Mouse (Mus musculus) MEL (cell line): ENCODE measurements at regions not wholly inside any gene's neighbourhood (a gene's known extent, or its start where the extent isn't known, plus 50 kb on each side); places are given as distances from the start of the nearest gene placed in this dataset.

Experiments used
- DNase-seq: peaks from one replicate; pipeline ENCODE4 v3.0.0; 2011; ENCODE audit warnings: low read depth, low spot score
- H3K27ac ChIP-seq: 2 replicates; pipeline ENCODE4 v1.5.1; 2012; ENCODE audit warnings: low read depth, mild to moderate bottlenecking, control low read depth, low read length, moderate library complexity; ENCODE audit not compliant: control insufficient read depth
- H3K27me3 ChIP-seq, 2 experiments: fragments of 150-350 bp in 1 of 2; sonication (generic) in 1 of 2; 2 replicates each; pipeline ENCODE4 v1.6.1; 2012; ENCODE audit warnings: low read length in 2 of 2, mild to moderate bottlenecking in 2 of 2, improper control_type of control experiment in 1 of 2, moderate library complexity in 1 of 2; ENCODE audit not compliant: insufficient read depth in 2 of 2, control insufficient read depth in 1 of 2
- H3K36me3 ChIP-seq, 2 experiments: 2 replicates each; pipeline ENCODE4 v1.6.1; 2012 to 2014; ENCODE audit warnings: low read length in 2 of 2, improper control_type of control experiment in 1 of 2, inconsistent platforms in 1 of 2, mild to moderate bottlenecking in 1 of 2; ENCODE audit not compliant: insufficient read depth in 2 of 2, control insufficient read depth in 1 of 2
- H3K4me1 ChIP-seq, 2 experiments: fragments of 150-350 bp in 1 of 2; sonication (generic) in 1 of 2; 2 replicates each; pipeline ENCODE4 v1.6.1; 2012; ENCODE audit warnings: low read length in 2 of 2, improper control_type of control experiment in 1 of 2, mild to moderate bottlenecking in 1 of 2; ENCODE audit not compliant: insufficient read depth in 2 of 2, control insufficient read depth in 1 of 2
- H3K4me3 ChIP-seq, 2 experiments: fragments of 150-350 bp in 1 of 2; sonication (generic) in 1 of 2; 2 replicates each; pipeline ENCODE4 v1.5.1; 2012; ENCODE audit warnings: low read depth in 2 of 2, low read length in 2 of 2, mild to moderate bottlenecking in 2 of 2, moderate library complexity in 2 of 2, control low read depth in 1 of 2, improper control_type of control experiment in 1 of 2; ENCODE audit not compliant: control insufficient read depth in 1 of 2, insufficient read depth in 1 of 2
- H3K79me2 ChIP-seq: 2 replicates; pipeline ENCODE4 v1.6.1; 2012; ENCODE audit warnings: mild to moderate bottlenecking, low read length, moderate library complexity; ENCODE audit not compliant: control insufficient read depth, poor library complexity, insufficient read depth
- H3K9ac ChIP-seq: 2 replicates; pipeline ENCODE4 v1.6.1; 2012; ENCODE audit warnings: low read depth, mild to moderate bottlenecking, control low read depth, low read length, moderate library complexity; ENCODE audit not compliant: control insufficient read depth, poor library complexity, severe bottlenecking
- H3K9me3 ChIP-seq: fragments of 150-350 bp; sonication (generic); replicated peaks from 2 replicates; pipeline ENCODE4 v1.6.1; 2012; ENCODE audit warnings: mild to moderate bottlenecking, low read length, improper control_type of control experiment, moderate library complexity; ENCODE audit not compliant: insufficient read depth
- BHLHE40 ChIP-seq: IDR thresholded peaks from 2 replicates; pipeline ENCODE4 v1.6.1; 2012; ENCODE audit warnings: low read depth, mild to moderate bottlenecking, inconsistent platforms, low read length, improper control_type of control experiment, borderline replicate concordance
- EP300 ChIP-seq, 2 experiments: IDR thresholded peaks; 2 replicates each; pipeline ENCODE4 v1.6.1; 2011; ENCODE audit warnings: improper control_type of control experiment in 2 of 2, low read length in 2 of 2, low read depth in 1 of 2, mild to moderate bottlenecking in 1 of 2
- ETS1 ChIP-seq: IDR thresholded peaks from 2 replicates; pipeline ENCODE4 v1.6.1; 2012; ENCODE audit warnings: low read depth, mild to moderate bottlenecking, inconsistent platforms, low read length, improper control_type of control experiment, moderate library complexity
- GABPA ChIP-seq: IDR thresholded peaks from 2 replicates; pipeline ENCODE4 v1.6.1; 2012; ENCODE audit warnings: low read depth, mild to moderate bottlenecking, inconsistent platforms, low read length, improper control_type of control experiment, moderate library complexity
- HCFC1 ChIP-seq: IDR thresholded peaks from 2 replicates; pipeline ENCODE4 v1.6.1; 2012; ENCODE audit warnings: low read depth, mild to moderate bottlenecking, inconsistent platforms, low read length, improper control_type of control experiment, moderate library complexity
- KAT2A ChIP-seq: conservative IDR thresholded peaks from 2 replicates; pipeline ENCODE4 v1.6.1; 2012; ENCODE audit warnings: low read depth, low read length, improper control_type of control experiment, inconsistent platforms
- MAFK ChIP-seq: IDR thresholded peaks from 2 replicates; pipeline ENCODE4 v1.6.1; 2011; ENCODE audit warnings: low read depth, mild to moderate bottlenecking, low read length, improper control_type of control experiment, borderline replicate concordance
- MAX ChIP-seq: IDR thresholded peaks from 2 replicates; pipeline ENCODE4 v1.6.1; 2011; ENCODE audit warnings: low read length, improper control_type of control experiment
- MAZ ChIP-seq: IDR thresholded peaks from 2 replicates; pipeline ENCODE4 v1.6.1; 2012; ENCODE audit warnings: low read depth, mild to moderate bottlenecking, inconsistent platforms, low read length, improper control_type of control experiment
- MEF2A ChIP-seq: IDR thresholded peaks from 2 replicates; pipeline ENCODE4 v1.6.1; 2014; ENCODE audit warnings: low read depth, mild to moderate bottlenecking, inconsistent platforms, low read length, improper control_type of control experiment; ENCODE audit not compliant: poor library complexity, insufficient replicate concordance, severe bottlenecking; ENCODE audit errors: extremely low read depth
- NELFE ChIP-seq: IDR thresholded peaks from 2 replicates; pipeline ENCODE4 v1.6.1; 2011; ENCODE audit warnings: low read depth, low read length, improper control_type of control experiment
- POLR2A ChIP-seq, 2 experiments: IDR thresholded peaks; 2 replicates each; pipeline ENCODE4 v1.6.1; 2011 to 2012; ENCODE audit warnings: low read length in 2 of 2, mild to moderate bottlenecking in 2 of 2, control low read depth in 1 of 2, improper control_type of control experiment in 1 of 2, low read depth in 1 of 2, moderate library complexity in 1 of 2; ENCODE audit not compliant: control insufficient read depth in 1 of 2, insufficient read depth in 1 of 2, poor library complexity in 1 of 2
- RAD21 ChIP-seq: IDR thresholded peaks from 2 replicates; pipeline ENCODE4 v1.6.1; 2011; ENCODE audit warnings: mild to moderate bottlenecking, low read depth, low read length, improper control_type of control experiment
- UBTF ChIP-seq: IDR thresholded peaks from 2 replicates; pipeline ENCODE4 v1.6.1; 2012; ENCODE audit warnings: low read depth, mild to moderate bottlenecking, inconsistent platforms, low read length, improper control_type of control experiment, moderate library complexity, borderline replicate concordance; ENCODE audit not compliant: insufficient read depth
- USF2 ChIP-seq, 2 experiments: IDR thresholded peaks; 2 replicates each; pipeline ENCODE4 v1.6.1; 2011 to 2012; ENCODE audit warnings: improper control_type of control experiment in 2 of 2, low read length in 2 of 2, borderline replicate concordance in 1 of 2, inconsistent platforms in 1 of 2, low read depth in 1 of 2, mild to moderate bottlenecking in 1 of 2; ENCODE audit not compliant: insufficient read depth in 1 of 2
- ZKSCAN1 ChIP-seq: IDR thresholded peaks from 2 replicates; pipeline ENCODE4 v1.6.1; 2012; ENCODE audit warnings: low read depth, mild to moderate bottlenecking, inconsistent platforms, low read length, improper control_type of control experiment, moderate library complexity
- ZNF384 ChIP-seq: IDR thresholded peaks from 2 replicates; pipeline ENCODE4 v1.6.1; 2012; ENCODE audit warnings: low read depth, mild to moderate bottlenecking, inconsistent platforms, low read length, improper control_type of control experiment

- Histone ChIP-seq H3K9ac (no peak overlapping the region), H3K4me3 (no peak overlapping the region), H3K27me3 (peaks cover 6 to 8% of the 10 kb centered on the region in 2 experiments), H3K4me1 (no peaks in the 10 kb centered on the region), H3K9me3 (no peaks in the 10 kb centered on the region), H3K27ac (no peak overlapping the region), H3K79me2 (no peaks in the 10 kb centered on the region), H3K36me3 (no peaks in the 10 kb centered on the region)
- TF ChIP-seq MAX (no peak), ZKSCAN1 (no peak), RAD21 (no peak), UBTF (no peak), EP300 (IDR thresholded peaks at IDR 0.05; ENCODE audit: low read depth in 1 of 2, low read length in 2 of 2) (no peak), GABPA (no peak)
- DNase-seq: no peak
These were observed 61.9 kb upstream of the Neurl1b start for GRCm38 (mm10) chr17:26352712-26353111.

GRCm38 (mm10) chr17:26354431-26354830 lies 60.2 kb upstream of the Neurl1b start:
- Histone ChIP-seq H3K79me2 (no peaks in the 10 kb centered on the region), H3K9me3 (no peaks in the 10 kb centered on the region), H3K4me1 (no peaks in the 10 kb centered on the region), H3K27me3 (peaks cover 6 to 8% of the 10 kb centered on the region in 2 experiments), H3K36me3 (no peaks in the 10 kb centered on the region), H3K27ac (no peak overlapping the region), H3K9ac (no peak overlapping the region), H3K4me3 (no peak overlapping the region)
- TF ChIP-seq NELFE (no peak), MAFK (no peak), USF2 (IDR thresholded peaks at IDR 0.05; ENCODE audit: borderline replicate concordance in 1 of 2, insufficient read depth in 1 of 2, low read depth in 1 of 2, low read length in 2 of 2) (no peak), POLR2A (IDR thresholded peaks at IDR 0.05; ENCODE audit: control insufficient read depth in 1 of 2, insufficient read depth in 1 of 2, low read depth in 1 of 2, low read length in 2 of 2, poor library complexity in 1 of 2) (no peak)
- no peak for DNase-seq

GRCm38 (mm10) chr17:26355301-26355700 lies 59.3 kb upstream of the Neurl1b start:
- Histone ChIP-seq H3K4me3 (no peak overlapping the region), H3K9me3 (no peaks in the 10 kb centered on the region), H3K4me1 (no peaks in the 10 kb centered on the region), H3K27me3 (peaks cover 5% of the 10 kb centered on the region in 2 experiments), H3K9ac (no peak overlapping the region), H3K36me3 (no peaks in the 10 kb centered on the region), H3K79me2 (no peaks in the 10 kb centered on the region), H3K27ac (no peak overlapping the region)
- DNase-seq: no peak
- TF ChIP-seq RAD21 (no peak), ZNF384 (no peak), MEF2A (no peak), KAT2A (no peak), ETS1 (no peak), GABPA (no peak), MAZ (no peak), UBTF (no peak), HCFC1 (no peak), BHLHE40 (no peak)
